Mouse (Mus musculus): ENCODE data around the gene Slc8b1. TPM values are rescaled to one million over a fixed set of nuclear protein-coding genes. Genes with fewer than 3 reads are reported as not detected.

Gene Slc8b1
- polyA plus RNA-seq, 1 experiment: 23.0 TPM

DNA sequence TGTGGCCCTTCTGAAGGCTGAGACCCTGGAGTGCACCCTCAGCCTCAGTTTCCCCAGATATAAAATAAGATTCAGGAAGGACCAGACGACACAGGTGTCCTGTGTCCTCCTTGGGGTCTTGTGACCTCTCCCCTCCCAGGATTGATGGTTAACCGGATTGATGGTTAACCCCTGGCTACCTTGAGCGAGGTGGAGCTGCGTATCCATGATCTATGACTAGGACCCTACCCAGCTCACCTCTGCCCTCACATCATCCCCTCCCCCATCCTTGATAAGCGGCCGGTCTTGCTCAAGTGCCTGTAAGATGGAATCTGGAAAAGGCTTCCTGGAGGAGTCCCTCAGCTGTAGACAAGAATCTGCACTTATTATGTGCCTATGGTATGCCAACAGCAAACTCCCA, 42.1 kb upstream of the Slc8b1 start:
- Histone ChIP-seq H3K27ac (ENCODE audit: insufficient read depth, low read depth, low read length) (no peak overlapping the region), H3K27me3 (replicated peaks; ENCODE audit: control insufficient read depth, insufficient read depth, low read length) (no peaks in the 10 kb centered on the region; the same call in 1 of the 2 replicates), H3K4me3 (ENCODE audit: insufficient read depth, low read depth, low read length) (no peak overlapping the region), H3K4me1 (ENCODE audit: control insufficient read depth, insufficient read depth, low read length) (peaks cover 4% of the 10 kb centered on the region; the same call in 1 of the 2 replicates), H3K36me3 (ENCODE audit: control insufficient read depth, insufficient read depth, low read length) (no peaks in the 10 kb centered on the region)
- peak; percentile 18 for DNase-seq
- TF ChIP-seq POLR2A (IDR thresholded peaks at IDR 0.05; ENCODE audit: low read depth, low read length): no peak
- TF ChIP-seq CTCF (conservative IDR thresholded peaks at IDR 0.05; ENCODE audit: insufficient read depth, insufficient read length, low read depth, low read length): no peak
- 60% methylated on average over 6 of the region's 6 CpGs for WGBS

- H3K27me3 ChIP-seq (replicated peaks; ENCODE audit: control insufficient read depth, insufficient read depth, low read length): no peaks in the 10 kb centered on the region
- H3K27ac ChIP-seq (ENCODE audit: insufficient read depth, low read depth, low read length): no peak overlapping the region
- peaks cover 4% of the 10 kb centered on the region; the same call in 1 of the 2 replicates for H3K4me1 ChIP-seq (ENCODE audit: control insufficient read depth, insufficient read depth, low read length)
- DNase-seq: peak; percentile 75
- no peaks in the 10 kb centered on the region for H3K36me3 ChIP-seq (ENCODE audit: control insufficient read depth, insufficient read depth, low read length)
- H3K4me3 ChIP-seq (ENCODE audit: insufficient read depth, low read depth, low read length): no peak overlapping the region
- no peak for TF ChIP-seq POLR2A (IDR thresholded peaks at IDR 0.05; ENCODE audit: low read depth, low read length)
- no peak for TF ChIP-seq CTCF (conservative IDR thresholded peaks at IDR 0.05; ENCODE audit: insufficient read depth, insufficient read length, low read depth, low read length)
- 19% methylated on average over 4 of the region's 4 CpGs for WGBS
Observed at GRCm38 (mm10) chr5:120471538-120471937, 39.4 kb upstream of the Slc8b1 start.

DNA sequence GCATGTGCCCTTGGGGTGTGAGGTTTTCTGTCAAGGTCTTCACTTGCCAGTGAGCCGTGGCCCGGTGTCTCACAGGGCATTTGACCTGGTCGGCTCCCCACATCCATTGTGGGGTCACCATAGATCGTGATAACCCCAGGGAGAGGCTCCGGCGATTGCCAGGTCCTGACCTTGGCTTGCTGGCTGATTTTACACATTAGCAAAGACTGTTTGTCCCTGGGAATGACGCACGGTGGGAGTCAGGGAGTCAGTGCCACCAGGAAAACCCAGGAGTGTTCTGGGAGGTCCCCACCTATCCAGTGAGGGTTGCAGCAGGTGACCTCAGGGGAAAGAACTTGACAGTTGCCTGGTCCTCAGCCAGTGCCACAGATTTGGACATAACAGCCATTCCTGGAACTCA, 38.2 kb upstream of the Slc8b1 start, which contains the start of gene Sdsl:
Sdsl (minus strand) TSS at position 41 of the 400 bp plus-strand sequence.
- WGBS: 68% methylated on average over 8 of the region's 8 CpGs
- DNase-seq: no peak

GRCm38 (mm10) chr5:120473361-120473760, 37.6 kb upstream of the Slc8b1 start:
- DNase-seq: no peak
- 91% methylated on average over 2 of the region's 2 CpGs for WGBS
- peaks cover 3% of the 10 kb centered on the region; the same call in 1 of the 2 replicates for H3K4me1 ChIP-seq (ENCODE audit: control insufficient read depth, insufficient read depth, low read length)
- H3K4me3 ChIP-seq (ENCODE audit: insufficient read depth, low read depth, low read length): no peak overlapping the region
- TF ChIP-seq POLR2A (IDR thresholded peaks at IDR 0.05; ENCODE audit: low read depth, low read length) (no peak), CTCF (conservative IDR thresholded peaks at IDR 0.05; ENCODE audit: insufficient read depth, insufficient read length, low read depth, low read length) (no peak)
- no peaks in the 10 kb centered on the region for H3K36me3 ChIP-seq (ENCODE audit: control insufficient read depth, insufficient read depth, low read length)
- no peak overlapping the region for H3K27ac ChIP-seq (ENCODE audit: insufficient read depth, low read depth, low read length)
- H3K27me3 ChIP-seq (replicated peaks; ENCODE audit: control insufficient read depth, insufficient read depth, low read length): no peaks in the 10 kb centered on the region

More for the DNA sequence above, 38.2 kb upstream of the Slc8b1 start, which contains the start of gene Sdsl:
- Histone ChIP-seq H3K4me3 (ENCODE audit: insufficient read depth, low read depth, low read length) (no peak within 1 kb of the TSS), H3K27ac (ENCODE audit: insufficient read depth, low read depth, low read length) (no peak within 1 kb of the TSS), H3K4me1 (ENCODE audit: control insufficient read depth, insufficient read depth, low read length) (peaks cover 4% of the 10 kb centered on the region; the same call in 1 of the 2 replicates), H3K36me3 (ENCODE audit: control insufficient read depth, insufficient read depth, low read length) (no peaks in the 10 kb centered on the region), H3K27me3 (replicated peaks; ENCODE audit: control insufficient read depth, insufficient read depth, low read length) (no peaks in the 10 kb centered on the region)
- TF ChIP-seq CTCF (conservative IDR thresholded peaks at IDR 0.05; ENCODE audit: insufficient read depth, insufficient read length, low read depth, low read length) (no peak), POLR2A (IDR thresholded peaks at IDR 0.05; ENCODE audit: low read depth, low read length) (no peak)

DNA sequence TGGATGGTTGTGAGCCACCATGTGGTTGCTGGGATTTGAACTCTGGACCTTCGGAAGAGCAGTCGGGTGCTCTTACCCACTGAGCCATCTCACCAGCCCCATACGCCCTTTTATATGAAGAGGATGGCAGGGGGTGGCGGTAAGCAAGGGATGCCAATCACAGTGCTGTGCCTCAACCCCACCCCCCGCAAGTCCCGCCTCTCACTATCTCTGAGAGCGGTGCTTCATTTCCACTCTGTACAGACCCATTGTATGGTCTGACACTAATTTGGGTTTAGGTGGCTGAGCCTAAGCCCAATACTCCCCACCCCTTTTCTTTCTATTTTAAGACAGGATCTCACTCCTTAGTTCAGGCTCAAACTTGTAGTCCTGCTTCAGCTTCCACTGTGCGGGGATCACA, 35.1 kb upstream of the Slc8b1 start:
- TF ChIP-seq POLR2A (IDR thresholded peaks at IDR 0.05; ENCODE audit: low read depth, low read length): no peak
- TF ChIP-seq CTCF (conservative IDR thresholded peaks at IDR 0.05; ENCODE audit: insufficient read depth, insufficient read length, low read depth, low read length): no peak
- DNase-seq: no peak
- no peaks in the 10 kb centered on the region for H3K36me3 ChIP-seq (ENCODE audit: control insufficient read depth, insufficient read depth, low read length)
- H3K4me3 ChIP-seq (ENCODE audit: insufficient read depth, low read depth, low read length): no peak overlapping the region
- WGBS: 65% methylated on average over 8 of the region's 8 CpGs
- H3K27ac ChIP-seq (ENCODE audit: insufficient read depth, low read depth, low read length): no peak overlapping the region
- H3K4me1 ChIP-seq (ENCODE audit: control insufficient read depth, insufficient read depth, low read length): no peaks in the 10 kb centered on the region
- no peaks in the 10 kb centered on the region for H3K27me3 ChIP-seq (replicated peaks; ENCODE audit: control insufficient read depth, insufficient read depth, low read length)

DNA sequence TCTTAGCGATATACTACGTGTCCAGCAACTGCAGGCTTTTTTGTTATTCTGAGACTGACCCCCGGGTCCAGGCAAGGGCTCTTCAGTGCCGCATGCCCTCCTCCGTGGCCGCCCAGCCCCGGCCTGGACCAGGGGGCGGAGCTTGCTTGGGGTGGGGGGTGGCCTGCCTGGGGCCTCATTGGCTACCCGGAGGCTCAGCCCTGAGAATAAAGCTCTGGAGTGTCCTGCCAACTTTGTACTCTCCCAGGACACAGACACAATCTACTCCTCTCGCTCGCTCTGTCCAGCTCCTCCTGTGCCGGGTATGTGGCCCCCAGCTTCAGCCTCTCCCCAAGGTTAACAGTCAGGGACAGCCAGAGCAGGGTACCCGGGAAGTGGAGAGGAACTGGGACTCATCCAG, 34.7 kb upstream of the Slc8b1 start, which contains the start of gene Sds:
Sds (plus strand) TSS at position 231 of the 400 bp plus-strand sequence.
- no peak within 1 kb of the TSS for H3K27ac ChIP-seq (ENCODE audit: insufficient read depth, low read depth, low read length)
- H3K36me3 ChIP-seq (ENCODE audit: control insufficient read depth, insufficient read depth, low read length): no peaks in the 10 kb centered on the region
- no peak for TF ChIP-seq POLR2A (IDR thresholded peaks at IDR 0.05; ENCODE audit: low read depth, low read length)
- TF ChIP-seq CTCF (conservative IDR thresholded peaks at IDR 0.05; ENCODE audit: insufficient read depth, insufficient read length, low read depth, low read length): no peak
- H3K27me3 ChIP-seq (replicated peaks; ENCODE audit: control insufficient read depth, insufficient read depth, low read length): no peaks in the 10 kb centered on the region
- DNase-seq: no peak
- H3K4me3 ChIP-seq (ENCODE audit: insufficient read depth, low read depth, low read length): no peak within 1 kb of the TSS
- WGBS: 18% methylated on average over 13 of the region's 13 CpGs
- H3K4me1 ChIP-seq (ENCODE audit: control insufficient read depth, insufficient read depth, low read length): no peaks in the 10 kb centered on the region

- TF ChIP-seq POLR2A (IDR thresholded peaks at IDR 0.05; ENCODE audit: low read depth, low read length): no peak
- no peak for TF ChIP-seq CTCF (conservative IDR thresholded peaks at IDR 0.05; ENCODE audit: insufficient read depth, insufficient read length, low read depth, low read length)
- DNase-seq: no peak
- H3K27me3 ChIP-seq (replicated peaks; ENCODE audit: control insufficient read depth, insufficient read depth, low read length): no peaks in the 10 kb centered on the region
- H3K4me3 ChIP-seq (ENCODE audit: insufficient read depth, low read depth, low read length): no peak overlapping the region
- no peak overlapping the region for H3K27ac ChIP-seq (ENCODE audit: insufficient read depth, low read depth, low read length)
- no peaks in the 10 kb centered on the region for H3K4me1 ChIP-seq (ENCODE audit: control insufficient read depth, insufficient read depth, low read length)
- H3K36me3 ChIP-seq (ENCODE audit: control insufficient read depth, insufficient read depth, low read length): no peaks in the 10 kb centered on the region
- 85% methylated on average over 5 of the region's 5 CpGs for WGBS
Observed at GRCm38 (mm10) chr5:120477993-120478392, 33.0 kb upstream of the Slc8b1 start.

All from kidney, adult 2 months (tissue).